Mouse (Mus musculus) small intestine, adult 2 months (tissue): ENCODE results near the gene 6430628N08Rik.

ENCODE experiments used
- CTCF ChIP-seq: fragments of 200-500 bp; IDR thresholded peaks from 2 replicates; pipeline ENCODE4 v1.5.1; 2012; ENCODE audit warnings: low read depth, mild to moderate bottlenecking, control low read depth, inconsistent platforms, low read length, moderate library complexity, mixed read lengths; ENCODE audit not compliant: insufficient replicate concordance, insufficient read length; ENCODE audit errors: extremely low read depth
- POLR2A ChIP-seq: fragments of 200-500 bp; IDR thresholded peaks from 2 replicates; pipeline ENCODE4 v1.6.1; 2012; ENCODE audit warnings: low read depth, mild to moderate bottlenecking, control low read depth, inconsistent platforms, low read length, moderate library complexity

DNA sequence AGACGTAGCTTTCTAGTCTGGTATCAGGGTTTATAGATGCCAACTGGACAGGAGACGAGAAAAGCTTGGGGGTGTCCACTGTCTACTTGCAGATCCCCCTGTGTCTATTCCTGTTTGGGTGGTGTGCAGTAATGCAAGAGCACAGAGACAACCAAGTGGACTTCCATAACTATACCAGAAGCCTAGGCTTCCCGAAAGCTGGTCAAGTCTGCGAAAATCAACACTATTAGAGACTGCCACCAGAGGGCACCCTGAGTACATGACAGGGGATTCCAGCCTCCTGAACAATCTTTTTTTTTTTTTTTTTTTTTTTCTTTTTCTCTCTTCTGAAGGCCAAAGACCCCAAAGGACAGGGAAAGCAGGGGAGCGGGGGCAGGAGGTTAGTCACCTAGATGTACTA is 12.4 kb downstream of the 6430628N08Rik start:
- no peak for TF ChIP-seq POLR2A
- TF ChIP-seq CTCF = peak; percentile 68; the same call in 1 of the 2 replicates
